Mouse (Mus musculus) heart, embryonic 10.5 days (tissue): ENCODE results near the gene Prr29. TPM values are rescaled to one million over a fixed set of nuclear protein-coding genes. Genes with fewer than 3 reads are reported as not detected.

ENCODE experiments used
- DNase-seq: peaks from one replicate; pipeline ENCODE4 v3.0.0-alpha.2; 2017; ENCODE audit warnings: low spot score
- H3K27ac ChIP-seq: fragments of 300-500 bp; sonication (generic); 2 replicates; pipeline ENCODE4 v1.5.1; 2016; ENCODE audit warnings: mild to moderate bottlenecking
- H3K27me3 ChIP-seq: fragments of 300-500 bp; sonication (generic); 2 replicates; pipeline ENCODE4 v1.6.1; 2016; ENCODE audit warnings: mild to moderate bottlenecking; ENCODE audit not compliant: poor library complexity, insufficient read depth, severe bottlenecking
- H3K36me3 ChIP-seq: fragments of 300-500 bp; sonication (generic); 2 replicates; pipeline ENCODE4 v1.6.1; 2016; ENCODE audit warnings: mild to moderate bottlenecking, moderate library complexity
- H3K4me1 ChIP-seq: fragments of 300-500 bp; sonication (generic); 2 replicates; pipeline ENCODE4 v1.6.1; 2016; ENCODE audit warnings: mild to moderate bottlenecking
- H3K4me3 ChIP-seq: fragments of 300-500 bp; sonication (generic); 2 replicates; pipeline ENCODE4 v1.5.1; 2016; ENCODE audit warnings: mild to moderate bottlenecking, moderate library complexity
- H3K9me3 ChIP-seq: fragments of 300-500 bp; sonication (generic); 2 replicates; pipeline ENCODE4 v1.6.1; 2016; ENCODE audit warnings: mild to moderate bottlenecking, moderate library complexity
- WGBS: fragments of 180-500 bp; shearing (Covaris S2); methylation state at CpG from one replicate; pipeline ENCODE4 v1.1.7; 2016; 5-methylcytosine and 5-hydroxymethylcytosine counted together
- polyA plus RNA-seq: library from polyadenylated mRNA; unstranded; fragments of >200 nt; fragmentation: Nextera tagmentation; extraction: Ambion mirVana; gene quantifications from 2 replicates; pipeline ENCODE4 v1.2.1, GENCODE M21; 2016

The Prr29 gene
- polyA plus RNA-seq, 1 experiment from 2014 or later: 0.11 TPM

DNA sequence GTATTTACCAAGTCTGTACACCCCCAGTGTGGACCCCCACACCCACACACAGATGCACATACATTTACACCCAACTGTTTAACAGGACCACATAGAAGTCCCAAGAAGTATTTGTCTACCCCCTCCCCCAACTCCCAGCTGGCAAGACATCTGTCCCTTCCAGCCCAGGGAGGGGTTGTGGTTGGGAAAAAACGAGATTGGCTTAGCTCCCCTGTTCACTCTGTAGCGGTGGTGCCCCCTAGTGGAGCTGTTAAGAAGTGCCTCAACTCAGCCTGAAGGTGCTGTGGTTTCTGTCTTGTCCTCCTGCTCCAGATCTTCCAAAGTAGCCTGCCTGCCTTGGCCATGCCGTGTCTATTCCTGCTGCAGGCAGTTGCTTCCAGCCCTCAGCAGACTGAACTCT lies 1.0 kb downstream of the Prr29 start:
- no peaks in the 10 kb centered on the region for H3K36me3 ChIP-seq
- H3K4me3 ChIP-seq: no peak overlapping the region
- 0 out of 2 replicates have a peak, but pooled peaks cover 10% of the 10 kb centered on the region for H3K27me3 ChIP-seq
- 6% methylated on average over 3 of the region's 3 CpGs for WGBS
- peaks cover 35% of the 10 kb centered on the region for H3K4me1 ChIP-seq
- DNase-seq: peak; percentile 87
- H3K27ac ChIP-seq: 0 out of 2 replicates have a peak overlapping the region, but pooled peaks have one; percentile 16
- no peaks in the 10 kb centered on the region for H3K9me3 ChIP-seq

DNA sequence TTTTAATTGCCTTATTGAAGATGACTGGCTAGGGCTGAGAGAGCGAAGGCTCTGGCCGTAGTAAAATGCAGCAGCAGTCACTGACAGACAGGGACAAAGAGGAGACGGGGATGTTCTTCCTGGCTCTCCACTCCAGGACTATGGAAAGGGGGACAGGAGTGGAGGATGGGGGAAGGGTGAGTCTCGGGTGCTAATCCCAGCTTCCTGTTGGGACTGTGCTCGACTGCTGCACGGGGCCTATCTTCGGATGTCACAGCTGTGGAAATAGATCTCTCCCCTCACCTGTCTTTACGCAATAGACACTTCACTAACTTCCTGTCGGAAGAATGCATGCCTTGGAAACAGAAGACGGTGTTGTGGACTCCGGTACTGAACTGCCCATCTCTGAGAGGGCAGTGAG lies 8.7 kb downstream of the Prr29 start:
- 30% methylated on average over 11 of the region's 11 CpGs for WGBS
- Histone ChIP-seq H3K27ac (peak overlapping the region; percentile 67), H3K4me3 (no peak overlapping the region), H3K4me1 (peaks cover 23% of the 10 kb centered on the region), H3K27me3 (0 out of 2 replicates have a peak, but pooled peaks cover 6% of the 10 kb centered on the region), H3K36me3 (0 out of 2 replicates have a peak, but pooled peaks cover 4% of the 10 kb centered on the region), H3K9me3 (no peaks in the 10 kb centered on the region)
- no peak for DNase-seq

DNA sequence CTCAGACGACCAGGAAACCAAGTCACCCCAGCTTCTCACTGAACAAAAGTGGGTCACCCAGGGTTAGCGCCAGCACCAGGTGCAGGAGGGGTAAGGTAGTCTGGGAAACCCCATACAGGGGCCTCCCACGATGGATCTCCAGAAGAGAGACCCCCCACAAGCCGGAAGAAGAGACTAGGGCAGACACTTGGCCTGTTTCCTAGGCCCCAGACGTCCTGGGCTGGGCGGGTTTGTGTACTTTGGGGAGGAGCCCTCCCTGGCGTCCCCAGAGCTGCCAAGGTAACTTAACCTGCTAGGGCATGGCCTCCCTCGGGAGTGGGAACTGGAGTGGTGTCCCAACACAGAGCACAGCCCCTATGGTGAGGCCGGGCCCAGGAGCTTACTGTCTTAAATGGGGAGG lies 9.3 kb downstream of the Prr29 start:
- Histone ChIP-seq H3K4me3 (no peak overlapping the region; the same call in 1 of the 2 replicates), H3K36me3 (0 out of 2 replicates have a peak, but pooled peaks cover 4% of the 10 kb centered on the region), H3K4me1 (peaks cover 23% of the 10 kb centered on the region), H3K27me3 (0 out of 2 replicates have a peak, but pooled peaks cover 6% of the 10 kb centered on the region), H3K27ac (peak overlapping the region; percentile 67), H3K9me3 (no peaks in the 10 kb centered on the region)
- 58% methylated on average over 9 of the region's 9 CpGs for WGBS
- no peak for DNase-seq

DNA sequence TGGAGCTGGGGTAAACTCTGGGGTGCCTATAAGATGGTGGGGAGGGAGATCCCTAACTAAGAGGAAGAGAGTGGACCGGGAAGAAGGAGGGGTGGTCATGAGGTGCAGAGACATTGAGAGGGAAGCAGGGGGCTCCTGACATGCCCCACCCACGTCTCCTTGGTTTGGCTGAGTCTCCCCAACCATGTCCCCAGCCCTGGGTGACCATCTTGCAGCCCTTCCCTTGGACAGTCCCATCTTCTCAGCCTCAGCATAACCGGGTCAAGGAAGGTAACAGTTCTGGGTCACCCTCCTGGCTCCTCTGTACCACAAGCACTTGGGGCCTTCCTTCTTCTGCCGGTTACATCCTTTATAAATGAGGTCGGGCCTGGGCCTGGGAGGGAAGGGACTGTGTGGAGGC lies 9.7 kb downstream of the Prr29 start:
- 0 out of 2 replicates have a peak, but pooled peaks cover 5% of the 10 kb centered on the region for H3K36me3 ChIP-seq
- no peak overlapping the region for H3K4me3 ChIP-seq
- no peak for DNase-seq
- peak overlapping the region; percentile 67 for H3K27ac ChIP-seq
- H3K9me3 ChIP-seq: no peaks in the 10 kb centered on the region
- WGBS: 67% methylated on average over 5 of the region's 5 CpGs
- 0 out of 2 replicates have a peak, but pooled peaks cover 6% of the 10 kb centered on the region for H3K27me3 ChIP-seq
- peaks cover 23% of the 10 kb centered on the region for H3K4me1 ChIP-seq

DNA sequence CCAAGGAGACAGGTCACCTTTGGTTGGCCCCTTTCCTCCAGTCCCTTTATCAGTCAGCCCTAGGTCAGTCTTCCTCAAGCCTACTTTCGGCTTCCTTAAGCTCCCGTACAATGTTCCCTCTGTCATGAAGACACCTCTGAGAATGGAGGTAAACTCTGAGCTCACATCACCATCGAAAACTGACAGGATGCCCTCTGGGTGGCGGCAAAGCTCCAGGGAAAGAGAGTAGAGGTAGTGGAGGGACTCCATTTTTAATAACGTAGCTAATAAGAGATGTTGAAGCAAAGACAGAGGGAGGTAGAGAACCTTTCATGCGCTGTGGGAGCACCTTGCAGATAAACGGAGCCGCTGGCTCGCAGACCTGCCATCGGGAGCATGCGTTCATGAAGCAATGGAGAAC lies 15.7 kb downstream of the Prr29 start:
- Histone ChIP-seq H3K4me1 (peaks cover 15% of the 10 kb centered on the region; the same call in 1 of the 2 replicates), H3K27ac (peak overlapping the region; percentile 80; the same call in 1 of the 2 replicates), H3K36me3 (0 out of 2 replicates have a peak, but pooled peaks cover 8% of the 10 kb centered on the region), H3K9me3 (no peaks in the 10 kb centered on the region), H3K27me3 (0 out of 2 replicates have a peak, but pooled peaks cover 6% of the 10 kb centered on the region), H3K4me3 (peak overlapping the region; percentile 51)
- 70% methylated on average over 11 of the region's 11 CpGs for WGBS
- no peak for DNase-seq

DNA sequence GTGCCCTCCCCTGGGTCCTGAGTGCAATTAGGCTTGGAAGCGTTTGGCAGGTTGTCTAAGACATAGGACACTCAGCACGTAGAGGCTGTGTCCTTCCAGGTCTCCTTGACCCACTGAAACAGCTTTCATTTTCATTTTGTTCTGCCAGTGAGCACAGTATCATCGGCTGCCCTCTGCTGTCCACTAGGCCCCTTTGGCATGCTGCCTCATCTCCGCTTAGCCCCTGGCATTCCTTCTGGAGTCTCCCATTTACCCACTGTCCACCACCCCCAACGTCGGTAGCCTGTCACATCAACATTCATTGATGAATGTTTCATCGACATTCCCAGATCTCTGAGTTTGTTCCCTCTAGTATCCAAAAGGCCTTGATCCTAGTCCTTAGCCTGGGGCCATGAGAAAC lies 16.6 kb downstream of the Prr29 start:
- no peaks in the 10 kb centered on the region for H3K9me3 ChIP-seq
- H3K4me3 ChIP-seq: peak overlapping the region; percentile 51
- peaks cover 15% of the 10 kb centered on the region; the same call in 1 of the 2 replicates for H3K4me1 ChIP-seq
- H3K27me3 ChIP-seq: 0 out of 2 replicates have a peak, but pooled peaks cover under 1% of the 10 kb centered on the region
- DNase-seq: no peak
- H3K36me3 ChIP-seq: 0 out of 2 replicates have a peak, but pooled peaks cover 8% of the 10 kb centered on the region
- 68% methylated on average over 7 of the region's 7 CpGs for WGBS
- H3K27ac ChIP-seq: peak overlapping the region; percentile 80

DNA sequence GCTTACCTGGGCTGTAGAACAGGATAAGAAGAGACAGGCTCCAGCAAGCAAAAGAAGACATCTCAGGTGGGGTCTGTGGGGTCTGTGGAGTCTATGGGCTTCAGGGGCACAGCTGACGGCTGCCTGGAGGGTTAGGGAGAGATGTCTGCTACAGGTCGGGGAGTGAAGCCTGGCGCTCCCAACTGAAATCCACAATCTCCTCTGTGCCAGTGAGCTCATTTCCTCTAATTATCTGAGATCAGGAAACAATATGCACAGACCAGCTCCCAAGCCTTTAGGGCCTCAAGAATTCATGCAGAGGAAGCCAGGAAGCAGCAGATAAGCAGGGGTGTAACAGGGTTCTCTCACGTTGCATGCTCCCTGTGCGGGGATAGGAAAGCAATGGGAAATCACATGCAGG lies 17.2 kb downstream of the Prr29 start:
- H3K4me1 ChIP-seq: 0 out of 2 replicates have a peak, but pooled peaks cover 12% of the 10 kb centered on the region
- H3K27me3 ChIP-seq: no peaks in the 10 kb centered on the region
- peak overlapping the region; percentile 80 for H3K27ac ChIP-seq
- 36% methylated on average over 5 of the region's 5 CpGs for WGBS
- no peak for DNase-seq
- H3K4me3 ChIP-seq: peak overlapping the region; percentile 51
- H3K36me3 ChIP-seq: 0 out of 2 replicates have a peak, but pooled peaks cover 8% of the 10 kb centered on the region
- no peaks in the 10 kb centered on the region for H3K9me3 ChIP-seq

DNA sequence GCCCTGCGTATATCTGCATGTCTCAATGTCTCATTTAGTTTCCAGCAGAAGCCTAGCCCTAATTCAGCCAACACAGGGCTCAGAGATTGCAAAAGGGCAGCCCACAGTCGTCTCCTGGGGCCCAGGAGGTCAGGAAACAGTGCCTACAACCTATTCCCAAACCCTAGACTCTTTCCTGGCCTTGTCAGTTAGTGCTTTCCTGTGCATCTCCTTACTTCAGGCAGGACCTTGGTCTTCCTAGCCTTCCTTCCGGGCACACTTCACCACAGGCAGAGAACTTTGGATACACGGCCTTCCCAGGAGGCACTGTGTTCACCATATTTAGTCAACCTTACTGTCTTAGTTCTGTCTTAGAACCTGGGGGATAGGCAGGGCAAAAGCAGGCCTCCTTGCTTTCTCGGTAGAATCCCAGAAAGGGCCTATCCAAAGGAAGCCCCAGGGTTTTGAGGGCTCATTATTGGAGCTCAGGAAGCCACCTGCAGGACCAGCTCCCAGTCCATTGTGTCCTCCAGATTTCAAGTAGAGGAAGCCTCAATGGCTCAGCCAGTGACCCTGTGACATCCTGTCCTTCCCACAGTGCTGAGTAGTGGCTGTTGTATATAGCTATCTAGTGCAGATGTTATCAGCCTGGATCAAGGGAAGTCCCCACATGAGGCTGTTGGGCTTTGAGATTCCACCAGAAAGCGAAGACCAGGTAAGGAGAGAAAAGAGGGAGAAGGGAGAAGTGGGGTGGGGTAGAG lies 17.9 kb downstream of the Prr29 start:
- 64% methylated on average over 6 of the region's 6 CpGs for whole genome bisulfite sequencing
- Histone ChIP-seq H3K36me3 (0 out of 2 replicates have a peak, but pooled peaks cover 4% of the 10 kb centered on the region), H3K4me1 (0 out of 2 replicates have a peak, but pooled peaks cover 12% of the 10 kb centered on the region), H3K27ac (peak overlapping the region; percentile 80; the same call in 1 of the 2 replicates), H3K27me3 (no peaks in the 10 kb centered on the region), H3K4me3 (no peak overlapping the region), H3K9me3 (no peaks in the 10 kb centered on the region)
- DNase-seq: no peak

DNA sequence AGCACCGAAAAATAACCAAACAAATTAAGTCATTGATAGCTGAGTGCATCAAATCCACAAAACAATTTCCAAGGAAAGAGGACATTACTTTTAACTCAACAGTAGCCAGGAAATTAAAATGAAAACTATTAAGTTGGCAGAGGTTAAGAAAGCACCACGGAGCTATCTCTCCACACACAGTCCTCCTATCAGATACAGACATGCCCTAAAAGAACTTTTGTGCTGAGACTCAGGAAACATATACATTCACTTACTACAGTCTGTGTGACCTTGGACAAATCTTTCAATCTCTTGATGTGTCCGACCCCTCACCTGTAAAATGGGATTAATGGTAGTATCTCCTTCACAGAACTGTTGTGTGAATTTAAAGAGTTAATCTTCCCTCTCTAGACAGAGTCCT lies 21.1 kb downstream of the Prr29 start:
- 0 out of 2 replicates have a peak, but pooled peaks cover 12% of the 10 kb centered on the region for H3K4me1 ChIP-seq
- no peak for DNase-seq
- 70% methylated on average over 3 of the region's 3 CpGs for WGBS
- no peaks in the 10 kb centered on the region for H3K9me3 ChIP-seq
- no peaks in the 10 kb centered on the region for H3K27me3 ChIP-seq
- no peak overlapping the region for H3K27ac ChIP-seq
- H3K4me3 ChIP-seq: no peak overlapping the region
- no peaks in the 10 kb centered on the region for H3K36me3 ChIP-seq

DNA sequence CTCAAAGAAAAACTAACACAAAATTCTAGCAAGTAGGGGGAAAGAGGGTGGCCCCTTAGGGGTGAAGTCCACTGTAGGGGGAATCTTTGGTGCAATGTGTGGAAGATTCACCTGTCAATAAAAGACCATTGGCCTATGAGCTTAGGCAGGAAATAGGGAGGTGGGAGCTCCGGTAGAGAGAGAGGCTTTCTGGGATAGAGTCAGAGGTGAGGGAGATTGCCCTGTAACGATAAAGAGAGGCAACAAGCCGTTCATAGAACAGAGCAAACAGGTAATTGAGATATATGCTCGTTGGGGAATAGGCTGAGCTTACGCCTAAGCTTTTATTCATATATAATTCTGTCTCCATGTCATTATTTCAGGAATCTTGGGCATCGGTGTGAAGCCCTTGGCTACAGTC lies 21.7 kb downstream of the Prr29 start:
- no peak for DNase-seq
- H3K27me3 ChIP-seq: no peaks in the 10 kb centered on the region
- H3K4me1 ChIP-seq: 0 out of 2 replicates have a peak, but pooled peaks cover 16% of the 10 kb centered on the region
- no peaks in the 10 kb centered on the region for H3K36me3 ChIP-seq
- H3K4me3 ChIP-seq: no peak overlapping the region
- no peak overlapping the region for H3K27ac ChIP-seq
- WGBS: 82% methylated on average over 6 of the region's 6 CpGs
- H3K9me3 ChIP-seq: no peaks in the 10 kb centered on the region

DNA sequence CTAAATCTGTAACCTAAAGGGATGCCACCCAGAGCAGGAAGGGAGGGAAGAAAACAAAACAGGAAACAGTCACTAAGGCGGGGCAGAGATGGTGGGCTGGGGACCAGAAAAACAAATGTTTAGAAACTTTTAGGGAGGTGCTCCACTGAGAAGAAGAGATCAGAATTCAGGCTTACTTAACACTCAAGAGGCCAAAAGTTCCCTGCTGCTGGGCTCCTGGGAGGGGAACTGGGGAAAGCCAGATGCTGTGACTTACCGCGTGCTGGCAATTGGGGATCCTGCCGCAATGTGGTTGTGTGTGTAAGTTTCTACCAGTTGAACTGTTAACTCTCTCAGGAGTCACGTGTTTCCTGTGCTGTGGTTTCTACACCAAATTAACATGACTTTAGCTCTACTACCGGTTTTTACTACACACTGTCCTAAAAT lies 22.5 kb downstream of the Prr29 start, which contains the start of gene Icam2:
Gene Icam2 (minus strand): TSS at position 285 of the 426 bp plus-strand sequence.
- no peaks in the 10 kb centered on the region for H3K36me3 ChIP-seq
- H3K27ac ChIP-seq: peak within 1 kb of the TSS; percentile 39; the same call in 1 of the 2 replicates
- 0 out of 2 replicates have a peak, but pooled peaks cover 11% of the 10 kb centered on the region for H3K4me1 ChIP-seq
- no peaks in the 10 kb centered on the region for H3K27me3 ChIP-seq
- H3K4me3 ChIP-seq: no peak within 1 kb of the TSS
- H3K9me3 ChIP-seq: no peaks in the 10 kb centered on the region
- 63% methylated on average over 6 of the region's 6 CpGs for WGBS
- no peak for DNase-seq

DNA sequence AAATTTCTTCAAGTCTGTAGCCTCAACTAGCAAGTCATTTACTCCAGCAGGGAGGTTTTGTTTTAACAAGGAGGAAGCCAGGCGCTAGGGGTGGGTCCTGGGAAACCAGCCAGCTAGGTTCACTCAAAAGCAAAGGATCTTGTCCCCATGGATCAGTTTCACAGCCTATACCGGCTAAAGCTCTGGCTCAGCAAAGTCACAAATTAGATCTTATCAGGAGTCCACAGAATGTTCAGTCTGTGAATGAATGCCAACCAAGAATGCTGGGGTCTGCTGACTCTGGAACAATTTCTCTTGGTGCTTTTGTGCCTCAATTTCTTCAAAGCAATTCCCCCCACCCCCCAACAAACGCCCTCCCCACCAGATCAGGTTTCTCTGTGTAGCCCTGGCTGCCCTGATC lies 24.3 kb downstream of the Prr29 start:
- H3K36me3 ChIP-seq: 0 out of 2 replicates have a peak, but pooled peaks cover 4% of the 10 kb centered on the region
- H3K4me3 ChIP-seq: no peak overlapping the region
- H3K27me3 ChIP-seq: no peaks in the 10 kb centered on the region
- no peaks in the 10 kb centered on the region for H3K9me3 ChIP-seq
- H3K27ac ChIP-seq: no peak overlapping the region
- peaks cover 9% of the 10 kb centered on the region; the same call in 1 of the 2 replicates for H3K4me1 ChIP-seq
- DNase-seq: no peak
- WGBS: 24% methylated on average over 3 of the region's 3 CpGs

DNA sequence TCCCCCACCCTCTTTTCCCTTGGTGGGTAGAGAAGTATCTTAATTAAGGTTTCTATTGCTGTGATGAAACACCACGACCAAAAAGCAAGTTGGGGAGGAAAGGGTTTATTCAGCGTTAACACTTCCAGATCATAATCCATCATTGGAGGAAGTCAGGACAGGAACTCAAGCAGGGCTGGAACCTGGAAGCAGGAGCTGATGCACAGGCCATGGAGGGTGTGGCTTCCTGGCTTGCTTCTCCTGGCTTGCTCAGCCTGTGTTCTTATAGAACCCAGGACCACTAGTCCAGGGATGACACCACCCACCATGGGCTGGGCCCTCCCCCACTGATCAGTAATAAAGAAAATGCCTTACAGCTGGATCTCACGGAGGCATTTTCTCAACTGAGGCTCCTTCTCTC lies 25.5 kb downstream of the Prr29 start:
- no peak for DNase-seq
- Histone ChIP-seq H3K27me3 (no peaks in the 10 kb centered on the region), H3K4me1 (peaks cover 9% of the 10 kb centered on the region; the same call in 1 of the 2 replicates), H3K36me3 (0 out of 2 replicates have a peak, but pooled peaks cover 4% of the 10 kb centered on the region), H3K9me3 (no peaks in the 10 kb centered on the region), H3K27ac (no peak overlapping the region), H3K4me3 (no peak overlapping the region)
- 57% methylated on average over 3 of the region's 3 CpGs for WGBS
